Mouse (Mus musculus): ENCODE results near the gene Clec16a. TPM values are rescaled to one million over a fixed set of nuclear protein-coding genes. Genes with fewer than 3 reads are reported as not detected.

Gene Clec16a
- polyA plus RNA-seq, 1 experiment from 2014 or later, result 70.0 TPM

GRCm38 (mm10) chr16:10771769-10772510, 226.8 kb downstream of the Clec16a start:
- no peak overlapping the region for H3K9ac ChIP-seq (ENCODE audit: low read depth, low read length)
- no peak overlapping the region for H3K4me2 ChIP-seq (ENCODE audit: low read length)
- no peaks in the 10 kb centered on the region for H3K4me1 ChIP-seq (ENCODE audit: control insufficient read depth, insufficient read depth, low read length)
- H3K9me3 ChIP-seq (replicated peaks; ENCODE audit: control insufficient read depth, low read length, poor library complexity, severe bottlenecking), result no peaks in the 10 kb centered on the region
- WGBS, result 67% methylated on average over 19 of the region's 19 CpGs
- no peaks in the 10 kb centered on the region for H3K36me3 ChIP-seq (ENCODE audit: control insufficient read depth, insufficient read depth, low read length)
- H3K4me3 ChIP-seq (ENCODE audit: low read depth, low read length), result no peak overlapping the region
- no peak for ATAC-seq
- H3K27me3 ChIP-seq (ENCODE audit: control insufficient read depth, insufficient read depth, low read depth, low read length), result no peaks in the 10 kb centered on the region
- no peak overlapping the region for H3K27ac ChIP-seq (ENCODE audit: low read length)

- Histone ChIP-seq H3K36me3 (ENCODE audit: control insufficient read depth, insufficient read depth, low read length) (no peaks in the 10 kb centered on the region), H3K9ac (ENCODE audit: low read depth, low read length) (no peak overlapping the region), H3K27me3 (ENCODE audit: control insufficient read depth, insufficient read depth, low read depth, low read length) (no peaks in the 10 kb centered on the region), H3K9me3 (replicated peaks; ENCODE audit: control insufficient read depth, low read length, poor library complexity, severe bottlenecking) (no peaks in the 10 kb centered on the region), H3K4me3 (ENCODE audit: low read depth, low read length) (no peak overlapping the region), H3K4me2 (ENCODE audit: low read length) (no peak overlapping the region), H3K4me1 (ENCODE audit: control insufficient read depth, insufficient read depth, low read length) (no peaks in the 10 kb centered on the region), H3K27ac (ENCODE audit: low read length) (no peak overlapping the region)
- ATAC-seq, result no peak
- 87% methylated on average over 8 of the region's 8 CpGs for WGBS
Measured at GRCm38 (mm10) chr16:10773543-10773942, 228.4 kb downstream of the Clec16a start.

- no peaks in the 10 kb centered on the region for H3K9me3 ChIP-seq (replicated peaks; ENCODE audit: control insufficient read depth, low read length, poor library complexity, severe bottlenecking)
- no peak for ATAC-seq
Measured at GRCm38 (mm10) chr16:10774726-10775125, 229.6 kb downstream of the Clec16a start.

GRCm38 (mm10) chr16:10776322-10776721, 231.2 kb downstream of the Clec16a start:
- Histone ChIP-seq H3K9ac (ENCODE audit: low read depth, low read length) (no peak overlapping the region), H3K4me2 (ENCODE audit: low read length) (no peak overlapping the region), H3K27me3 (ENCODE audit: control insufficient read depth, insufficient read depth, low read depth, low read length) (no peaks in the 10 kb centered on the region), H3K36me3 (ENCODE audit: control insufficient read depth, insufficient read depth, low read length) (no peaks in the 10 kb centered on the region), H3K9me3 (replicated peaks; ENCODE audit: control insufficient read depth, low read length, poor library complexity, severe bottlenecking) (no peaks in the 10 kb centered on the region), H3K4me3 (ENCODE audit: low read depth, low read length) (no peak overlapping the region), H3K4me1 (ENCODE audit: control insufficient read depth, insufficient read depth, low read length) (no peaks in the 10 kb centered on the region), H3K27ac (ENCODE audit: low read length) (no peak overlapping the region)
- ATAC-seq, result no peak
- WGBS, result 64% methylated on average over 7 of the region's 7 CpGs

More at GRCm38 (mm10) chr16:10774726-10775125, 229.6 kb downstream of the Clec16a start:
- H3K36me3 ChIP-seq (ENCODE audit: control insufficient read depth, insufficient read depth, low read length), result no peaks in the 10 kb centered on the region
- no peak overlapping the region for H3K4me2 ChIP-seq (ENCODE audit: low read length)
- H3K4me1 ChIP-seq (ENCODE audit: control insufficient read depth, insufficient read depth, low read length), result no peaks in the 10 kb centered on the region
- H3K9ac ChIP-seq (ENCODE audit: low read depth, low read length), result no peak overlapping the region
- H3K27ac ChIP-seq (ENCODE audit: low read length), result no peak overlapping the region
- H3K4me3 ChIP-seq (ENCODE audit: low read depth, low read length), result no peak overlapping the region
- no peaks in the 10 kb centered on the region for H3K27me3 ChIP-seq (ENCODE audit: control insufficient read depth, insufficient read depth, low read depth, low read length)
- 72% methylated on average over 4 of the region's 4 CpGs for WGBS

- H3K4me3 ChIP-seq (ENCODE audit: low read depth, low read length), result no peak overlapping the region
- H3K4me1 ChIP-seq (ENCODE audit: control insufficient read depth, insufficient read depth, low read length), result peaks cover 6% of the 10 kb centered on the region
- H3K27me3 ChIP-seq (ENCODE audit: control insufficient read depth, insufficient read depth, low read depth, low read length), result no peaks in the 10 kb centered on the region
- H3K9me3 ChIP-seq (replicated peaks; ENCODE audit: control insufficient read depth, low read length, poor library complexity, severe bottlenecking), result no peaks in the 10 kb centered on the region
- no peak overlapping the region for H3K27ac ChIP-seq (ENCODE audit: low read length)
- no peaks in the 10 kb centered on the region for H3K36me3 ChIP-seq (ENCODE audit: control insufficient read depth, insufficient read depth, low read length)
- no peak overlapping the region for H3K4me2 ChIP-seq (ENCODE audit: low read length)
- no peak for ATAC-seq
- WGBS, result 68% methylated on average over 5 of the region's 5 CpGs
- H3K9ac ChIP-seq (ENCODE audit: low read depth, low read length), result no peak overlapping the region
Measured at GRCm38 (mm10) chr16:10777579-10778160, 232.5 kb downstream of the Clec16a start.

- Histone ChIP-seq H3K27me3 (ENCODE audit: control insufficient read depth, insufficient read depth, low read depth, low read length) (no peaks in the 10 kb centered on the region), H3K9ac (ENCODE audit: low read depth, low read length) (no peak overlapping the region), H3K4me2 (ENCODE audit: low read length) (no peak overlapping the region), H3K27ac (ENCODE audit: low read length) (no peak overlapping the region), H3K4me3 (ENCODE audit: low read depth, low read length) (no peak overlapping the region), H3K36me3 (ENCODE audit: control insufficient read depth, insufficient read depth, low read length) (no peaks in the 10 kb centered on the region), H3K4me1 (ENCODE audit: control insufficient read depth, insufficient read depth, low read length) (peaks cover 13% of the 10 kb centered on the region), H3K9me3 (replicated peaks; ENCODE audit: control insufficient read depth, low read length, poor library complexity, severe bottlenecking) (no peaks in the 10 kb centered on the region)
- 85% methylated on average over 5 of the region's 5 CpGs for WGBS
- no peak for ATAC-seq
Measured at GRCm38 (mm10) chr16:10780631-10781120, 235.5 kb downstream of the Clec16a start.

- Histone ChIP-seq H3K9ac (ENCODE audit: low read depth, low read length) (no peak overlapping the region), H3K4me1 (ENCODE audit: control insufficient read depth, insufficient read depth, low read length) (peaks cover 16% of the 10 kb centered on the region), H3K9me3 (replicated peaks; ENCODE audit: control insufficient read depth, low read length, poor library complexity, severe bottlenecking) (no peaks in the 10 kb centered on the region), H3K27ac (ENCODE audit: low read length) (no peak overlapping the region), H3K4me2 (ENCODE audit: low read length) (0 out of 2 replicates have a peak overlapping the region, but pooled peaks have one; percentile 25), H3K36me3 (ENCODE audit: control insufficient read depth, insufficient read depth, low read length) (no peaks in the 10 kb centered on the region), H3K4me3 (ENCODE audit: low read depth, low read length) (no peak overlapping the region), H3K27me3 (ENCODE audit: control insufficient read depth, insufficient read depth, low read depth, low read length) (no peaks in the 10 kb centered on the region)
- 34% methylated on average over 9 of the region's 9 CpGs for WGBS
- ATAC-seq, result no peak
Measured at GRCm38 (mm10) chr16:10781862-10782371, 236.8 kb downstream of the Clec16a start.

GRCm38 (mm10) chr16:10782377-10783151, 237.4 kb downstream of the Clec16a start:
- Histone ChIP-seq H3K36me3 (ENCODE audit: control insufficient read depth, insufficient read depth, low read length) (no peaks in the 10 kb centered on the region), H3K9me3 (replicated peaks; ENCODE audit: control insufficient read depth, low read length, poor library complexity, severe bottlenecking) (no peaks in the 10 kb centered on the region), H3K9ac (ENCODE audit: low read depth, low read length) (0 out of 2 replicates have a peak overlapping the region, but pooled peaks have one; percentile 37), H3K27me3 (ENCODE audit: control insufficient read depth, insufficient read depth, low read depth, low read length) (no peaks in the 10 kb centered on the region), H3K4me1 (ENCODE audit: control insufficient read depth, insufficient read depth, low read length) (peaks cover 16% of the 10 kb centered on the region), H3K4me3 (ENCODE audit: low read depth, low read length) (no peak overlapping the region), H3K27ac (ENCODE audit: low read length) (no peak overlapping the region), H3K4me2 (ENCODE audit: low read length) (peak overlapping the region; percentile 99)
- 34% methylated on average over 6 of the region's 6 CpGs for WGBS
- no peak for ATAC-seq
